Mouse (Mus musculus) midbrain, embryonic 11.5 days (tissue): ENCODE data around the gene Chmp4b. TPM values are rescaled to one million over a fixed set of nuclear protein-coding genes. Genes with fewer than 3 reads are reported as not detected.

Experiments
- ATAC-seq: fragments of 200-750 bp; cut with Nextera tagmentation; 2 replicates; pipeline ENCODE4 v1.8.0; 2017; ENCODE audit warnings: moderate TSS enrichment, moderate library complexity; ENCODE audit not compliant: low FRiP score
- DNase-seq: peaks from one replicate; pipeline ENCODE4 v3.0.0; 2015; ENCODE audit warnings: low spot score; ENCODE audit errors: missing footprints
- H3K27ac ChIP-seq: fragments of 300-500 bp; sonication (generic); 2 replicates; pipeline ENCODE4 v1.5.1; 2014; ENCODE audit warnings: low read depth, low read length
- H3K27me3 ChIP-seq: fragments of 300-500 bp; sonication (generic); 2 replicates; pipeline ENCODE4 v1.6.1; 2014; ENCODE audit warnings: mild to moderate bottlenecking, low read length, moderate library complexity, mixed read lengths; ENCODE audit not compliant: control insufficient read depth, insufficient read depth
- H3K36me3 ChIP-seq: fragments of 300-500 bp; sonication (generic); 2 replicates; pipeline ENCODE4 v1.6.1; 2014; ENCODE audit warnings: mild to moderate bottlenecking, low read length, moderate library complexity, mixed read lengths; ENCODE audit not compliant: control insufficient read depth, insufficient read depth
- H3K4me1 ChIP-seq: fragments of 300-500 bp; sonication (generic); 2 replicates; pipeline ENCODE4 v1.6.1; 2014; ENCODE audit warnings: low read length; ENCODE audit not compliant: control insufficient read depth, insufficient read depth
- H3K4me2 ChIP-seq: fragments of 300-500 bp; sonication (generic); 2 replicates; pipeline ENCODE4 v1.6.1; 2014; ENCODE audit warnings: mild to moderate bottlenecking, moderate library complexity
- H3K4me3 ChIP-seq: fragments of 300-500 bp; sonication (generic); 2 replicates; pipeline ENCODE4 v1.5.1; 2014; ENCODE audit warnings: low read depth, low read length
- H3K9ac ChIP-seq: fragments of 300-500 bp; sonication (generic); 2 replicates; pipeline ENCODE4 v1.6.1; 2014; ENCODE audit warnings: low read length
- H3K9me3 ChIP-seq: fragments of 300-500 bp; sonication (generic); 2 replicates; pipeline ENCODE4 v1.6.1; 2016; ENCODE audit warnings: low read length; ENCODE audit not compliant: control insufficient read depth
- WGBS: fragments of 180-500 bp; shearing (Covaris S2); extraction: QIAGEN DNeasy Blood & Tissue Kit; methylation state at CpG from one replicate; pipeline ENCODE4 v1.1.7; 2014; 5-methylcytosine and 5-hydroxymethylcytosine counted together
- polyA plus RNA-seq: library from polyadenylated mRNA; unstranded; fragments of >200 nt; fragmentation: Nextera tagmentation; extraction: Ambion mirVana; gene quantifications from 2 replicates; pipeline ENCODE4 v1.2.1, GENCODE M21; 2014

Chmp4b gene
- polyA plus RNA-seq, 1 experiment from 2014 or later: 12.7 TPM

- H3K9ac ChIP-seq: no peak overlapping the region
- no peaks in the 10 kb centered on the region for H3K27me3 ChIP-seq
- DNase-seq (no peak), ATAC-seq (no peak)
- no peak overlapping the region for H3K4me3 ChIP-seq
- H3K27ac ChIP-seq: no peak overlapping the region
- no peak overlapping the region for H3K4me2 ChIP-seq
- no peaks in the 10 kb centered on the region for H3K4me1 ChIP-seq
- H3K9me3 ChIP-seq: no peaks in the 10 kb centered on the region
- H3K36me3 ChIP-seq: no peaks in the 10 kb centered on the region
Observed at GRCm38 (mm10) chr2:154717081-154717480, 65.6 kb downstream of the Chmp4b start.

- 87% methylated on average over 12 of the region's 12 CpGs for WGBS
- no peak overlapping the region for H3K4me3 ChIP-seq
- no peaks in the 10 kb centered on the region for H3K27me3 ChIP-seq
- DNase-seq (no peak), ATAC-seq (no peak)
- no peaks in the 10 kb centered on the region for H3K4me1 ChIP-seq
- no peaks in the 10 kb centered on the region for H3K36me3 ChIP-seq
- H3K9ac ChIP-seq: no peak overlapping the region
- H3K27ac ChIP-seq: no peak overlapping the region
- H3K9me3 ChIP-seq: no peaks in the 10 kb centered on the region
- H3K4me2 ChIP-seq: no peak overlapping the region
Observed at GRCm38 (mm10) chr2:154718855-154719556, 67.5 kb downstream of the Chmp4b start.

- Histone ChIP-seq H3K9ac (no peak overlapping the region), H3K27me3 (no peaks in the 10 kb centered on the region), H3K36me3 (no peaks in the 10 kb centered on the region), H3K4me2 (no peak overlapping the region), H3K4me1 (no peaks in the 10 kb centered on the region), H3K9me3 (no peaks in the 10 kb centered on the region), H3K27ac (no peak overlapping the region), H3K4me3 (no peak overlapping the region)
- ATAC-seq: no peak
- WGBS: 84% methylated on average over 2 of the region's 2 CpGs
- no peak for DNase-seq
Observed at GRCm38 (mm10) chr2:154720315-154720714, 68.8 kb downstream of the Chmp4b start.

GRCm38 (mm10) chr2:154723473-154723872 is 72.0 kb downstream of the Chmp4b start:
- no peak overlapping the region for H3K4me3 ChIP-seq
- ATAC-seq (no peak), DNase-seq (no peak)
- H3K4me2 ChIP-seq: no peak overlapping the region
- no peaks in the 10 kb centered on the region for H3K9me3 ChIP-seq
- H3K36me3 ChIP-seq: no peaks in the 10 kb centered on the region
- H3K27ac ChIP-seq: no peak overlapping the region
- H3K9ac ChIP-seq: no peak overlapping the region
- 84% methylated on average over 4 of the region's 4 CpGs for WGBS
- H3K4me1 ChIP-seq: 0 out of 2 replicates have a peak, but pooled peaks cover 2% of the 10 kb centered on the region
- no peaks in the 10 kb centered on the region for H3K27me3 ChIP-seq

GRCm38 (mm10) chr2:154729737-154730136 is 78.2 kb downstream of the Chmp4b start:
- Histone ChIP-seq H3K27me3 (no peaks in the 10 kb centered on the region), H3K9ac (no peak overlapping the region), H3K4me1 (peaks cover 4% of the 10 kb centered on the region; the same call in 1 of the 2 replicates), H3K4me2 (no peak overlapping the region), H3K9me3 (no peaks in the 10 kb centered on the region), H3K36me3 (no peaks in the 10 kb centered on the region), H3K27ac (no peak overlapping the region), H3K4me3 (no peak overlapping the region)
- 70% methylated on average over 3 of the region's 3 CpGs for WGBS
- ATAC-seq (no peak), DNase-seq (no peak)

GRCm38 (mm10) chr2:154730841-154731240 is 79.3 kb downstream of the Chmp4b start:
- no peak overlapping the region for H3K4me2 ChIP-seq
- ATAC-seq: no peak
- H3K27me3 ChIP-seq: no peaks in the 10 kb centered on the region
- DNase-seq: peak; percentile 2
- 90% methylated on average over 3 of the region's 3 CpGs for WGBS
- H3K4me1 ChIP-seq: peaks cover 4% of the 10 kb centered on the region; the same call in 1 of the 2 replicates
- no peak overlapping the region for H3K9ac ChIP-seq
- H3K27ac ChIP-seq: no peak overlapping the region
- H3K9me3 ChIP-seq: no peaks in the 10 kb centered on the region
- H3K36me3 ChIP-seq: no peaks in the 10 kb centered on the region
- H3K4me3 ChIP-seq: no peak overlapping the region

- WGBS: 76% methylated on average over 2 of the region's 2 CpGs
Observed at GRCm38 (mm10) chr2:154731916-154732315, 80.4 kb downstream of the Chmp4b start.

GRCm38 (mm10) chr2:154732503-154733141 is 81.1 kb downstream of the Chmp4b start:
- Histone ChIP-seq H3K4me3 (no peak overlapping the region), H3K4me2 (no peak overlapping the region), H3K9ac (no peak overlapping the region), H3K27ac (no peak overlapping the region), H3K9me3 (no peaks in the 10 kb centered on the region), H3K27me3 (no peaks in the 10 kb centered on the region), H3K4me1 (peaks cover 4% of the 10 kb centered on the region; the same call in 1 of the 2 replicates), H3K36me3 (no peaks in the 10 kb centered on the region)
- DNase-seq (peak; percentile 80), ATAC-seq (no peak)
- 82% methylated on average over 9 of the region's 9 CpGs for WGBS

More at GRCm38 (mm10) chr2:154731916-154732315, 80.4 kb downstream of the Chmp4b start:
- H3K4me2 ChIP-seq: no peak overlapping the region
- H3K27ac ChIP-seq: no peak overlapping the region
- H3K4me1 ChIP-seq: peaks cover 4% of the 10 kb centered on the region; the same call in 1 of the 2 replicates
- no peaks in the 10 kb centered on the region for H3K36me3 ChIP-seq
- H3K27me3 ChIP-seq: no peaks in the 10 kb centered on the region
- H3K9ac ChIP-seq: no peak overlapping the region
- ATAC-seq (no peak), DNase-seq (peak; percentile 73)
- no peaks in the 10 kb centered on the region for H3K9me3 ChIP-seq
- H3K4me3 ChIP-seq: no peak overlapping the region

GRCm38 (mm10) chr2:154734977-154735376 is 83.5 kb downstream of the Chmp4b start:
- 78% methylated on average over 9 of the region's 9 CpGs for whole genome bisulfite sequencing
- no peak overlapping the region for H3K4me2 ChIP-seq
- ATAC-seq: no peak

More at GRCm38 (mm10) chr2:154734977-154735376, 83.5 kb downstream of the Chmp4b start:
- Histone ChIP-seq H3K27me3 (no peaks in the 10 kb centered on the region), H3K36me3 (no peaks in the 10 kb centered on the region), H3K9me3 (no peaks in the 10 kb centered on the region), H3K4me3 (no peak overlapping the region), H3K4me1 (peaks cover 2% of the 10 kb centered on the region; the same call in 1 of the 2 replicates), H3K9ac (no peak overlapping the region), H3K27ac (no peak overlapping the region)
- no peak for DNase-seq
